ENCODE assay signal across 20 mouse cellular contexts in the genomic region with DNA sequence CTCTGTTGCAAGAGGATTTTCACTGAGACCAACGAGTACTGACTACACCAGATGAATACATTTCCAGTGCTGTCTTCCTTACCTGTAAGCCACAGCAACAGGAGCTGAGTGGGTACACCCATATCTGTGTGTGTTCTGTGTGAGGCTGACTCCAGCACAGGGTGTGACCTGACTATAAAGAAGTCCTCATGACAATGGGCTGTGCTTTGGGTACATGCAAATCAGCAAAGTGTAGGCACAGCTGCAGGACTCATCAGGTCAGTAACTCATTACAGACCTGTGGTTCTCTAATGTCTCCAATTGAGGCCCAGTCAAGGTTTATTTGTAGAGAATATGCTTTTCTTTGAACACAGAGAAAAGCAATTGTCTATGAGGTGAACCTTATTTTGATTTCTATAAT.
"Had no signal": no experiment of that assay in that cellular context is flagged by ENCODE, and none has a peak within 500 bp of the region (broad histone marks: within the 10 kb centered on the region; RNA-seq: fewer than 3 reads in every experiment).

No protein-coding gene starts in this region.

- H3K4me2 ChIP-seq: heart, embryonic 12.5 days; hindbrain, embryonic 12.5 days; hindbrain, embryonic 14.5 days; intestine, embryonic 15.5 days; limb, embryonic 12.5 days had no signal

- H3K9me3 ChIP-seq: heart, embryonic 12.5 days; hindbrain, embryonic 10.5 days; hindbrain, embryonic 12.5 days; intestine, embryonic 15.5 days; limb, embryonic 10.5 days; limb, embryonic 12.5 days had no signal

- H3K9ac ChIP-seq: heart, embryonic 12.5 days; hindbrain, embryonic 12.5 days; hindbrain, embryonic 14.5 days; intestine, embryonic 15.5 days; limb, embryonic 12.5 days had no signal

- H3K4me3 ChIP-seq: heart, adult 2 months; heart, embryonic 12.5 days; hindbrain, embryonic 10.5 days; hindbrain, embryonic 12.5 days; intestine, embryonic 15.5 days; left cerebral cortex, adult 2 months; limb, embryonic 10.5 days; limb, embryonic 12.5 days had no signal

- H3K27me3 ChIP-seq: heart, embryonic 12.5 days; hindbrain, embryonic 12.5 days; intestine, embryonic 15.5 days; limb, embryonic 12.5 days had no signal

- H3K36me3 ChIP-seq: heart, embryonic 12.5 days; hindbrain, embryonic 10.5 days; hindbrain, embryonic 12.5 days; intestine, embryonic 15.5 days; limb, embryonic 10.5 days; limb, embryonic 12.5 days had no signal

- H3K4me1 ChIP-seq: heart, embryonic 12.5 days; hindbrain, embryonic 10.5 days; hindbrain, embryonic 12.5 days; intestine, embryonic 15.5 days; limb, embryonic 10.5 days; limb, embryonic 12.5 days had no signal

- H3K27ac ChIP-seq: heart, adult 2 months; hindbrain, embryonic 10.5 days; hindbrain, embryonic 12.5 days; hindbrain, embryonic 14.5 days; intestine, embryonic 15.5 days; left cerebral cortex, adult 2 months; limb, embryonic 10.5 days; limb, embryonic 12.5 days had no signal

- DNase-seq: gastrocnemius, postnatal 14 days; gastrocnemius, postnatal 36 days; heart, adult 11 months; heart, adult 2 months; heart, postnatal 10 days; heart, postnatal 4 days; kidney, adult 18-20 months; kidney, adult 8-10 months; kidney, postnatal 10 days; kidney, postnatal 25 days; layer of hippocampus, adult 9-11 months; liver had no signal
